Mouse (Mus musculus) lung, embryonic 16.5 days (tissue): ENCODE data around the gene Olfr508. TPM values are rescaled to one million over a fixed set of nuclear protein-coding genes. Genes with fewer than 3 reads are reported as not detected.
"Not testable (repeated sequence)": the region's sequence is repeated elsewhere in the genome, so short reads cannot be mapped to it uniquely, and the experiment has no call there.

Source experiments
- ATAC-seq: fragments of 200-750 bp; cut with Nextera tagmentation; 2 replicates; pipeline ENCODE4 v1.8.0; 2017; ENCODE audit warnings: low read depth, mild to moderate bottlenecking, moderate library complexity
- H3K27ac ChIP-seq: fragments of 300-500 bp; sonication (generic); 2 replicates; pipeline ENCODE4 v1.5.1; 2014; ENCODE audit warnings: mild to moderate bottlenecking, control low read depth, low read length
- H3K27me3 ChIP-seq: fragments of 300-500 bp; sonication (generic); 2 replicates; pipeline ENCODE4 v1.6.1; 2014; ENCODE audit warnings: low read depth, low read length, mixed read lengths; ENCODE audit not compliant: control insufficient read depth, insufficient read depth
- H3K36me3 ChIP-seq: fragments of 300-500 bp; sonication (generic); 2 replicates; pipeline ENCODE4 v1.6.1; 2014; ENCODE audit warnings: low read length; ENCODE audit not compliant: control insufficient read depth, insufficient read depth
- H3K4me1 ChIP-seq: fragments of 300-500 bp; sonication (generic); replicated peaks from 2 replicates; pipeline ENCODE4 v1.6.1; 2014; ENCODE audit warnings: low read length, mixed read lengths; ENCODE audit not compliant: control insufficient read depth, insufficient read depth
- H3K4me2 ChIP-seq: fragments of 300-500 bp; sonication (generic); 2 replicates; pipeline ENCODE4 v1.6.1; 2014; ENCODE audit warnings: low read depth, low read length, control low read depth
- H3K4me3 ChIP-seq: fragments of 300-500 bp; sonication (generic); 2 replicates; pipeline ENCODE4 v1.5.1; 2014; ENCODE audit warnings: mild to moderate bottlenecking, low read length, control low read depth
- H3K9ac ChIP-seq: fragments of 300-500 bp; sonication (generic); 2 replicates; pipeline ENCODE4 v1.6.1; 2014; ENCODE audit warnings: low read length, control low read depth
- H3K9me3 ChIP-seq: fragments of 300-500 bp; sonication (generic); 2 replicates; pipeline ENCODE4 v1.6.1; 2016; ENCODE audit warnings: low read length; ENCODE audit not compliant: control insufficient read depth
- WGBS: fragments of 180-500 bp; shearing (Covaris S2); extraction: QIAGEN DNeasy Blood & Tissue Kit; methylation state at CpG from one replicate; pipeline ENCODE4 v1.1.7; 2014; 5-methylcytosine and 5-hydroxymethylcytosine counted together
- polyA plus RNA-seq: library from polyadenylated mRNA; unstranded; fragments of >200 nt; fragmentation: Nextera tagmentation; extraction: Ambion mirVana; gene quantifications from 2 replicates; pipeline ENCODE4 v1.2.1, GENCODE M21; 2015

Olfr508 gene
- polyA plus RNA-seq: not detected in 2 replicates

DNA sequence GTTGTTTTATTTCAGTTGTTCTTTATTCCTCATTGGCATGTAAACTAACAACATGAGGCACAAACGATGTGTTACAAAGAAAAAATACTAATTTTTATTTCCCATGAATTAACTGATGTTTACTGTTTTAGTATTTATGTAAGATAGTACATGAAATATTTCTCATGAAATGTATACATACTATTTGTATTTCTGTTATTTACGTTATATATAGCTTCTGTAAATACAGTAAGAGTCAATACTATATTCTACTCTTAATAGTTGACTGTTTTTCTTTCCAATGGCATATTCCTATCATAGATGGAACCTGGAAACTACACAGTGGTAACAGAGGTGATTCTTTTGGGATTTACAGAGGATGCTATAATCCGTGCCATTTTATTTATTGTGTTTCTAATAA lies at the start of gene Olfr508:
Olfr508 (plus strand) TSS at position 301 of the 400 bp plus-strand sequence.
- no peaks in the 10 kb centered on the region for H3K4me1 ChIP-seq
- no peak within 1 kb of the TSS for H3K4me2 ChIP-seq
- WGBS: 69% methylated on average over 3 of the region's 3 CpGs
- H3K9ac ChIP-seq: no peak within 1 kb of the TSS
- H3K4me3 ChIP-seq: no peak within 1 kb of the TSS
- H3K36me3 ChIP-seq: no peaks in the 10 kb centered on the region
- H3K27me3 ChIP-seq: no peaks in the 10 kb centered on the region
- no peak within 1 kb of the TSS for H3K27ac ChIP-seq
- no peak for ATAC-seq
- no peaks in the 10 kb centered on the region for H3K9me3 ChIP-seq

- no peak overlapping the region for H3K4me2 ChIP-seq
- no peaks in the 10 kb centered on the region for H3K4me1 ChIP-seq
- no peaks in the 10 kb centered on the region for H3K36me3 ChIP-seq
- no peaks in the 10 kb centered on the region for H3K27me3 ChIP-seq
- H3K9me3 ChIP-seq: no peaks in the 10 kb centered on the region
- no peak overlapping the region for H3K27ac ChIP-seq
- ATAC-seq: no peak
- H3K4me3 ChIP-seq: no peak overlapping the region
- H3K9ac ChIP-seq: no peak overlapping the region
- 100% methylated on average over 1 of the region's 1 CpGs for WGBS
Observed at GRCm38 (mm10) chr7:108589797-108590196, 40.0 kb upstream of the Olfr508 start.

- not testable (repeated sequence) for H3K4me3 ChIP-seq, H3K27ac ChIP-seq, H3K36me3 ChIP-seq, H3K4me1 ChIP-seq, H3K9ac ChIP-seq, H3K27me3 ChIP-seq, H3K9me3 ChIP-seq, H3K4me2 ChIP-seq, ATAC-seq
- 71% methylated on average over 3 of the region's 3 CpGs for WGBS
Observed at GRCm38 (mm10) chr7:108601916-108602315, 27.9 kb upstream of the Olfr508 start.

GRCm38 (mm10) chr7:108610487-108610886 lies 19.3 kb upstream of the Olfr508 start, which contains the start of gene Olfr506:
TSS of gene Olfr506 (plus strand) at chr7:108610787.
- Histone ChIP-seq H3K9me3 (no peaks in the 10 kb centered on the region), H3K27me3 (no peaks in the 10 kb centered on the region), H3K27ac (no peak within 1 kb of the TSS), H3K9ac (no peak within 1 kb of the TSS), H3K4me2 (no peak within 1 kb of the TSS), H3K4me3 (no peak within 1 kb of the TSS), H3K36me3 (no peaks in the 10 kb centered on the region), H3K4me1 (no peaks in the 10 kb centered on the region)
- ATAC-seq: no peak

DNA sequence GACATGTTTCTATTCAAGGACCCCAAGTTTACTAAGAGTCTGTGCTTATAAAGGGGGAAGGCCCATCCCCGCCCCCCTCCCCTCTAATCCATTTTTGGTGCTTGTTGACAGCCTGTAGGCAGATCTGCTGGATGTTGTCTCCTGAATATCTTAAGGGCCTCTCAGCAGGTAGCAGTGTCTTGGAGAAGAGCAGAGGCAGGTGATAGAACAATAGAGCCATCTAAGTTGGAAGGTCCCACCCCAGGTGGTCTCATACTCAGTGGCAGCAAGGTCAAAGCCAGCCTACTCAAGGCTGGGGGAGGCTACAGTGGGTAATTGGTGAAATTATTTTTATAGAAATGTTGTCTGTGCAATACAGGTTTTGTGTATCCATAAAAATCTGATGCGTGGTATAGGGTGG lies 15.7 kb upstream of the Olfr508 start:
- H3K4me2 ChIP-seq: no peak overlapping the region
- no peak for ATAC-seq
- WGBS: 88% methylated on average over 2 of the region's 2 CpGs

DNA sequence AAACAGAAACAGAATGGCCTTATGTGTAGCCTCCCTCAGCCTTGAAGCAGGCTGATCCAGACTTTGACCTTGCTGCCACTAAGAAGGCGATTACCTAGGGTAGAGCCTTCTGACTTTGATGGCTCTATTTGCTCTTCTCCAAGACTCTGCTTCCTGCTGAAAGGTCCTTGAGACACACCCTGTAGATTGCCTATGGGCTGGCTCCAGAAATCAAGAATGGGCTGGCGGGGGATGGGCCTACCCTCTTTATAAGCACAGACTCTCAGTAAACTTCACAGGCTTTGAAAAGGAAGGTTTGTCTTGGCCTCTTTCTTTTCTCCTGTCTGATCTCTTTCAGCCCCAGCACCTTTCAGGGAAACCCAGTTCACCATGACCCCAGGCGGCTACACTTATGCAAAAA lies 13.0 kb upstream of the Olfr508 start:
- not testable (repeated sequence) for H3K9me3 ChIP-seq, H3K27me3 ChIP-seq, H3K27ac ChIP-seq, H3K4me3 ChIP-seq, ATAC-seq, H3K36me3 ChIP-seq, H3K9ac ChIP-seq, H3K4me1 ChIP-seq, H3K4me2 ChIP-seq
- 61% methylated on average over 3 of the region's 3 CpGs for WGBS

More for the DNA sequence above, 15.7 kb upstream of the Olfr508 start:
- no peaks in the 10 kb centered on the region for H3K9me3 ChIP-seq
- H3K9ac ChIP-seq: no peak overlapping the region
- no peak overlapping the region for H3K4me3 ChIP-seq
- H3K27me3 ChIP-seq: no peaks in the 10 kb centered on the region
- H3K36me3 ChIP-seq: no peaks in the 10 kb centered on the region
- no peak overlapping the region for H3K27ac ChIP-seq
- H3K4me1 ChIP-seq: no peaks in the 10 kb centered on the region

DNA sequence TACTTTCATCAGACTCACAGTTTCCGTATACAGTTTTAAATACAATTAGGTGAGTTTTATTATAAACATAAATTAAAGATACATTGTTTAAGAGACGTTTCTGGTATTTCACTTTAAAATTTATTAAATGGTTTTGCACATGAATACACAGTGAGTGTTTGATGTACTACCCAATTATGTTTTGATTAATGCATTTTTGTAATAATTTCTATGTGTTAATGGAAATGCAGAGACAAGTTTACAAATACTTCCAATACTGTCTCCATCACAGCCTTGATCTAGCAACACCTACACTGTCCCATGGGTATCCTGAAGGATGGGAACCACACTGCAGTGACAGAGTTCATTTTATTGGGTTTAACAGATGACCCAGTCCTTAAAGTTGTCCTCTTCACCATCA lies 8.3 kb upstream of the Olfr508 start, which contains the start of gene Olfr507:
Olfr507 (plus strand) TSS at position 301 of the 400 bp plus-strand sequence.
- H3K36me3 ChIP-seq: no peaks in the 10 kb centered on the region

DNA sequence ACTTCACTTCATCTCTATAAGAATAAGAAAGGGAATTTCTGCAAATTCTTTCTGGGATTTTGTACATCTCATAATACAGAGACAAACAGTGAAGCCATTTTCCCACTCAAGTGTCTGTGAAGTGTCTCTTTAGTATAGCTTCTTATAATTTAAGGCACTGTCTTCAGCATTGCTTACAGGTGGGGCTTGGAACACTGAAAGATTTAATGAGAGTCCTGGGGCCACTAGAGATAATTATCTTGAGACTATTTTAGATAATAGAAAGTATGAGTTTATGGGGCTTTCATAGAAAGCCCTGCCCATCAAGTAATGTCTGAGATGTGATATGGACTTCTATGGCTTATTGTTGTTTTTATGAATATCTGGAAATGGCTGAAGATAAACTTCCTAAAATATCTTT lies 22.0 kb downstream of the Olfr508 start, which contains the start of gene Olfr509:
Olfr509 (minus strand) TSS at position 101 of the 400 bp plus-strand sequence.
- no peaks in the 10 kb centered on the region for H3K36me3 ChIP-seq
- no peak within 1 kb of the TSS for H3K4me3 ChIP-seq
- no peaks in the 10 kb centered on the region for H3K4me1 ChIP-seq
- no peaks in the 10 kb centered on the region for H3K27me3 ChIP-seq
- no peak within 1 kb of the TSS for H3K9ac ChIP-seq
- no peak within 1 kb of the TSS for H3K27ac ChIP-seq
- H3K9me3 ChIP-seq: no peaks in the 10 kb centered on the region
- no peak for ATAC-seq
- H3K4me2 ChIP-seq: no peak within 1 kb of the TSS

More for the DNA sequence above, 8.3 kb upstream of the Olfr508 start, which contains the start of gene Olfr507:
- no peak for ATAC-seq
- H3K4me1 ChIP-seq: no peaks in the 10 kb centered on the region
- no peak within 1 kb of the TSS for H3K27ac ChIP-seq
- no peak within 1 kb of the TSS for H3K4me2 ChIP-seq
- WGBS: 60% methylated on average over 2 of the region's 2 CpGs
- no peaks in the 10 kb centered on the region for H3K27me3 ChIP-seq
- no peaks in the 10 kb centered on the region for H3K9me3 ChIP-seq
- H3K4me3 ChIP-seq: no peak within 1 kb of the TSS
- H3K9ac ChIP-seq: no peak within 1 kb of the TSS

DNA sequence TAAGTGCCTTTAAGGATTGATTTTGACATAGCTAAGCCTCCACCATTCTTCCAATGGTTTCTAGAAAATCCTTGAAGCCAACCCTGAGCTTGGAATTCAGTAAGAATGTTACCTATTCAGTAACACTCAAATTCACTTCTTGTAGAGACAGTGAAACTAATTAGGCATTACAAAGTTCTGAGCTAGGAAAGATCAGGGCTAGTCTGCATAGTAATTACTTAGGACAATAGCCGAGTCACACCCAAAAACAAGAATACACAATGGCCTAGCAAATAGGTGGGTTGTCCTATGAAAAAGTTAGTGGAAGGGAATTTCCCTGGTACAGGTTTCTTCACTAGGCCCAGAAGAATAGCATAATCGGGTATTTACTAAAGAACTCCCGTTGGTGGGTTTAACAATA lies 32.6 kb downstream of the Olfr508 start:
- Histone ChIP-seq H3K9ac (no peak overlapping the region), H3K4me2 (no peak overlapping the region), H3K4me3 (no peak overlapping the region), H3K36me3 (no peaks in the 10 kb centered on the region), H3K27ac (no peak overlapping the region), H3K4me1 (no peaks in the 10 kb centered on the region), H3K27me3 (no peaks in the 10 kb centered on the region), H3K9me3 (no peaks in the 10 kb centered on the region; the same call in 1 of the 2 replicates)
- 76% methylated on average over 3 of the region's 3 CpGs for whole genome bisulfite sequencing
- no peak for ATAC-seq

DNA sequence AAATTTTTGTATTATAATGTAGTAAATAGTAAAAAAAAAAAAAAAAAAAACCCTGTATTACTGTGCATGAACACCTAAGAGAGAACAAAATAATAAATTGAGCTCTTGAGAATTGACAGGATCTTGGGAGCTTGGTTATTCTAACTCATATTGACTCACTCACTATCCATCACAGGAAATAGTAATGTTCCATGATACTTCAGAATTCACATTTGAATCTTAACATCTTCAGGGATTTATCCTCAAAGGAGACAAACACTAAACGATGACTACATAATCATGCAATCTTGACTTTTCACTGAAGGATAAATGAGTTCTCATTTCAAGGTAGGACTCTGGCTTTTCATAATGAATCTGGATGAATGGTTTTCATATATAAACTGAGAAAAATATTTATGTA lies 36.3 kb downstream of the Olfr508 start, which contains the start of gene Olfr510:
Olfr510 (plus strand) TSS at position 301 of the 400 bp plus-strand sequence.
- H3K36me3 ChIP-seq: no peaks in the 10 kb centered on the region
- no peak for ATAC-seq
- H3K27me3 ChIP-seq: no peaks in the 10 kb centered on the region
- H3K9ac ChIP-seq: no peak within 1 kb of the TSS
- H3K4me3 ChIP-seq: no peak within 1 kb of the TSS
- 83% methylated on average over 1 of the region's 1 CpGs for WGBS
- H3K4me2 ChIP-seq: no peak within 1 kb of the TSS
- H3K27ac ChIP-seq: no peak within 1 kb of the TSS
- no peaks in the 10 kb centered on the region; the same call in 1 of the 2 replicates for H3K9me3 ChIP-seq
- H3K4me1 ChIP-seq: no peaks in the 10 kb centered on the region
